Mouse (Mus musculus): Measurements from ENCODE around the gene Cnrip1.

DNA sequence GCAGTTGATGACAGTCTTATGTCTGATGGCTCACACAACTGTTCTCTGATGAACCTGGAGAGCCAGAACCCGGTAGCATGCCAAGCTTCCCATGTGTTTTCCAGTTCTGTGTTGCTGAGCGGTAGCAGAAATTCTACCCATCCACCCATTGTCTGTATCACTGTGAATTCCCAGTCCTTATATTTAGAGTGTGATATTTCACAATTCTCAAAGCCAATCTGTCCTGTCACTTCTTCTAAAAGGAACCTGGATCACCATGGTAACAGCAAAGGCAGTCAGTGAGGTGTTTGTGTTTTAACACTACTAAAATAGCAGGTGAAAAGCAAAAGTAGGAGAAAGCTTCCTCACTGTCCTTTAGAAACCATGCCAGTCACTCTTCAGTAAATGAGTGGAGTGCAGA, 5.6 kb upstream of the Cnrip1 start:
- TF ChIP-seq POLR2A (IDR thresholded peaks at IDR 0.05; ENCODE audit: low read depth, low read length) (no peak), CTCF (IDR thresholded peaks at IDR 0.05; ENCODE audit: extremely low read depth, insufficient read length, insufficient replicate concordance, low read depth, low read length) (no peak)
